In genomic region chr14:20546415-20546814, GRCm38 (mm10) we compare ENCODE assay signal across 8 mouse cellular contexts. TPM values are rescaled to one million over a fixed set of nuclear protein-coding genes. Genes with fewer than 3 reads are reported as not detected.
DNase-seq lines count a peak whose midpoint lies in the region; ATAC-seq lines count a peak whose summit lies in the region.

Gene Ppp3cb, minus strand, starts transcription at chr14:20546573.

- no peaks in the 10 kb centered on the region for H3K9me3 ChIP-seq in hindbrain, embryonic 14.5 days (ENCODE audit: control insufficient read depth, low read length)

- peaks cover 35% of the 10 kb centered on the region for H3K36me3 ChIP-seq in hindbrain, embryonic 14.5 days (replicated peaks; ENCODE audit: control insufficient read depth, insufficient read depth)
- peaks cover 4% of the 10 kb centered on the region; the same call in 1 of the 2 replicates for H3K36me3 ChIP-seq in macrophage (ENCODE audit: inconsistent target)

- no peaks in the 10 kb centered on the region for H3K27me3 ChIP-seq in hindbrain, embryonic 14.5 days (ENCODE audit: control insufficient read depth, insufficient read depth, low read length)

- peak within 1 kb of the TSS; percentile 96 for H3K4me3 ChIP-seq in hindbrain, embryonic 14.5 days (replicated peaks; ENCODE audit: low read length)
- peak within 1 kb of the TSS; percentile 79 for H3K4me3 ChIP-seq in macrophage (ENCODE audit: inconsistent target)

- peaks cover 24% of the 10 kb centered on the region for H3K4me1 ChIP-seq in hindbrain, embryonic 14.5 days (replicated peaks; ENCODE audit: control insufficient read depth, insufficient read depth, low read length)

- under 1% methylated on average over 27 of the region's 29 CpGs for WGBS in hindbrain, embryonic 14.5 days
- WGBS in macrophage (ENCODE audit: missing documents), result 1% methylated on average over 21 of the region's 29 CpGs

- H3K4me2 ChIP-seq in hindbrain, embryonic 14.5 days (replicated peaks), result peak within 1 kb of the TSS; percentile 76

- H3K9ac ChIP-seq in hindbrain, embryonic 14.5 days, result peak within 1 kb of the TSS; percentile 98

- peak; percentile 79 for DNase-seq in T-cell, adult 2 months (ENCODE audit: low spot score)
- peak; percentile 90 to 92 for DNase-seq in cerebellum, postnatal 10 days
- DNase-seq in frontal cortex, postnatal 10 days (ENCODE audit: low spot score in 2 of 2), result peak; percentile 45 to 78
- peak; percentile 92 for DNase-seq in hindbrain, embryonic 14.5 days (ENCODE audit: low spot score)
- DNase-seq in left cerebral cortex, adult 18-20 months (ENCODE audit: low spot score in 2 of 2), result peak; percentile 70 to 79
- peak; percentile 79 for DNase-seq in right cerebral cortex, adult 18-20 months
- peak; percentile 62 for DNase-seq in urinary bladder, postnatal 25 days (ENCODE audit: low spot score)

- H3K27ac ChIP-seq in hindbrain, embryonic 14.5 days, result peak within 1 kb of the TSS; percentile 92
- H3K27ac ChIP-seq in macrophage, result peak within 1 kb of the TSS; percentile 66

- H3K79me2 ChIP-seq in macrophage (ENCODE audit: inconsistent target), result peaks cover 41% of the 10 kb centered on the region

- ATAC-seq in hindbrain, embryonic 14.5 days (ENCODE audit: low FRiP score), result peak; percentile 96

RNA-seq across cellular contexts. Expression of gene Ppp3cb, which starts in this region (rescaled TPM):
- 121 and 123 TPM in 2 replicates for polyA plus RNA-seq in hindbrain, embryonic 14.5 days (2014; fragmentation: Nextera tagmentation; extraction: Ambion mirVana)
- 100 to 1,000 TPM; 282 to 285 TPM for total RNA-seq in left cerebral cortex, adult 18-20 months (2021)
- 100 to 1,000 TPM in 24 of 26 experiments, 10 to 100 TPM in 2; 82.8 to 235 (median 167) TPM for total RNA-seq in macrophage (2018; cell fraction: chromatin; rRNA removed)
- total RNA-seq in macrophage (2018; cell fraction: cytosol; rRNA removed), result 10 to 100 TPM; 34.3 to 57.4 (median 44.4) TPM
- 100 to 1,000 TPM in 10 of 26 experiments, 10 to 100 TPM in 16; 70.2 to 157 (median 96.9) TPM for total RNA-seq in macrophage (2018; cell fraction: nucleus; rRNA removed)
- 39.2 to 44.9 TPM (median 43.1 TPM) in 3 replicates for polyA plus RNA-seq in macrophage (2018)

Comparison
In these comparisons a context has a peak if more than half of its experiments do, and no peak if none do; other contexts are left out.
1. Peak in every context shown above with its lines: DNase-seq, ATAC-seq, H3K4me3 ChIP-seq and H3K27ac ChIP-seq.